Mouse (Mus musculus): ENCODE measurements around the gene Gm17334. TPM values are rescaled to one million over a fixed set of nuclear protein-coding genes. Genes with fewer than 3 reads are reported as not detected.
A peak's percentile ranks its signal among the peaks of the same experiment; 100 is the strongest.

The Gm17334 gene
- total and polyA plus RNA-seq, 3 experiments: not detected

- TF ChIP-seq MAZ (IDR thresholded peaks at IDR 0.05; ENCODE audit: low read depth, low read length) (no peak), POLR2AphosphoS2 (IDR thresholded peaks at IDR 0.05; ENCODE audit: low read length) (no peak), MXI1 (IDR thresholded peaks at IDR 0.05; ENCODE audit: low read depth, low read length) (no peak), ZNF384 (IDR thresholded peaks at IDR 0.05; ENCODE audit: low read depth, low read length) (no peak), MAFK (IDR thresholded peaks at IDR 0.05; ENCODE audit: borderline replicate concordance, low read depth, low read length) (no peak), TAL1 (IDR thresholded peaks at IDR 0.05; ENCODE audit: low read length) (no peak), RCOR1 (IDR thresholded peaks at IDR 0.05; ENCODE audit: low read depth, low read length) (no peak), ZMIZ1 (IDR thresholded peaks at IDR 0.05; ENCODE audit: low read depth, low read length) (no peak), JUND (IDR thresholded peaks at IDR 0.05; ENCODE audit: low read depth, low read length) (no peak), ELF1 (IDR thresholded peaks at IDR 0.05; ENCODE audit: low read depth, low read length) (no peak), ZC3H11A (IDR thresholded peaks at IDR 0.05; ENCODE audit: low read depth, low read length) (no peak), CHD2 (IDR thresholded peaks at IDR 0.05; ENCODE audit: low read length) (no peak), MAX (IDR thresholded peaks at IDR 0.05; ENCODE audit: low read length) (no peak)
- Histone ChIP-seq H3K79me2 (ENCODE audit: control insufficient read depth, insufficient read depth, low read length, poor library complexity) (no peaks in the 10 kb centered on the region), H3K4me3 (ENCODE audit: control insufficient read depth in 1 of 2, insufficient read depth in 1 of 2, low read depth in 2 of 2, low read length in 2 of 2) (no peak overlapping the region), H3K36me3 (ENCODE audit: control insufficient read depth in 1 of 2, insufficient read depth in 2 of 2, low read length in 2 of 2) (peaks cover 0 to 9% of the 10 kb centered on the region in 2 experiments; a peak in 2 of 4 replicates), H3K27ac (ENCODE audit: control insufficient read depth, low read depth, low read length) (no peak overlapping the region), H3K27me3 (ENCODE audit: control insufficient read depth in 1 of 2, insufficient read depth in 2 of 2, low read length in 2 of 2) (peaks cover 0 to 4% of the 10 kb centered on the region in 2 experiments; a peak in 1 of 4 replicates), H3K9me3 (replicated peaks; ENCODE audit: insufficient read depth, low read length) (no peaks in the 10 kb centered on the region), H3K9ac (ENCODE audit: control insufficient read depth, low read depth, low read length, poor library complexity, severe bottlenecking) (no peak overlapping the region), H3K4me1 (ENCODE audit: control insufficient read depth in 1 of 2, insufficient read depth in 2 of 2, low read length in 2 of 2) (peaks cover 7 to 17% of the 10 kb centered on the region in 2 experiments; a peak in 3 of 4 replicates)
- DNase-seq (ENCODE audit: low read depth, low spot score): no peak
Measured at GRCm38 (mm10) chr11:53780262-53780661, 7.3 kb upstream of the Gm17334 start.

DNA sequence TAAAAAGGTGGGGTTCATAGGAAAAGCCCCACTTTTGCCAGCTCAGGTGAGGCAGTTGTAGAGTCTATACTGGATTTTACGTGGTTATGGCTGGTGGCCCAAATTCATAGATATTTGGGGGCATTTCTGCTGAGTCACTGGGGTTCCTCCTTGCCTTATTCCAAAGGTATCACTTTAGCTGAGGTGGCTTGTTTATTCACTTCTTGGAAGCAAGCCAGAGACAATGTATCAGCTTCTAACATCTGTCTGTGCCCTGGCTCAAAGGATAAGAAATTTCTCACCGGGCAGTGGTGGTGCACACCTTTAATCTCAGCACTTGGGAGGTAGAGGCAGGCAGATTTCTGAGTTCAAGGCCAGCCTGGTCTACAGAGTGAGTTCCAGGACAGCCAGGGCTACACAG lies 6.8 kb upstream of the Gm17334 start:
- Histone ChIP-seq H3K9me3 (replicated peaks; ENCODE audit: insufficient read depth, low read length) (no peaks in the 10 kb centered on the region), H3K36me3 (ENCODE audit: control insufficient read depth in 1 of 2, insufficient read depth in 2 of 2, low read length in 2 of 2) (peaks cover 0 to 9% of the 10 kb centered on the region in 2 experiments; a peak in 2 of 4 replicates), H3K79me2 (ENCODE audit: control insufficient read depth, insufficient read depth, low read length, poor library complexity) (no peaks in the 10 kb centered on the region), H3K9ac (ENCODE audit: control insufficient read depth, low read depth, low read length, poor library complexity, severe bottlenecking) (no peak overlapping the region), H3K4me1 (ENCODE audit: control insufficient read depth in 1 of 2, insufficient read depth in 2 of 2, low read length in 2 of 2) (peaks cover 7 to 17% of the 10 kb centered on the region in 2 experiments; a peak in 3 of 4 replicates), H3K27me3 (ENCODE audit: control insufficient read depth in 1 of 2, insufficient read depth in 2 of 2, low read length in 2 of 2) (no peaks in the 10 kb centered on the region; a peak in 1 of 4 replicates), H3K27ac (ENCODE audit: control insufficient read depth, low read depth, low read length) (no peak overlapping the region), H3K4me3 (ENCODE audit: control insufficient read depth in 1 of 2, insufficient read depth in 1 of 2, low read depth in 2 of 2, low read length in 2 of 2) (no peak overlapping the region)
- DNase-seq (ENCODE audit: low read depth, low spot score): peak; percentile 66
- TF ChIP-seq RCOR1 (IDR thresholded peaks at IDR 0.05; ENCODE audit: low read depth, low read length): 0 out of 2 replicates have a peak, but pooled peaks have one; percentile 51
- no peak for TF ChIP-seq CHD1 (IDR thresholded peaks at IDR 0.05; ENCODE audit: low read depth, low read length)
- peak; percentile 42 to 60; a peak in 3 of 4 replicates for TF ChIP-seq EP300 (IDR thresholded peaks at IDR 0.05; ENCODE audit: low read depth in 1 of 2, low read length in 2 of 2)
- TF ChIP-seq TCF12 (IDR thresholded peaks at IDR 0.05; ENCODE audit: low read depth, low read length): peak; percentile 46; the same call in 1 of the 2 replicates
- TF ChIP-seq SMC3 (IDR thresholded peaks at IDR 0.05; ENCODE audit: low read depth, low read length): no peak
- no peak for TF ChIP-seq CTCF (IDR thresholded peaks at IDR 0.05 in 2 of 3, conservative IDR thresholded peaks at IDR 0.05 in 1 of 3; ENCODE audit: control insufficient read depth in 1 of 3, insufficient read depth in 1 of 3, low read depth in 2 of 3, low read length in 3 of 3, poor library complexity in 1 of 3, severe bottlenecking in 1 of 3)
- TF ChIP-seq BHLHE40 (IDR thresholded peaks at IDR 0.05; ENCODE audit: borderline replicate concordance, low read depth, low read length): no peak
- no peak for TF ChIP-seq TBP (IDR thresholded peaks at IDR 0.05; ENCODE audit: low read depth, low read length)
- peak; percentile 60 for TF ChIP-seq GATA1 (IDR thresholded peaks at IDR 0.05; ENCODE audit: low read depth, low read length)
- no peak for TF ChIP-seq MAZ (IDR thresholded peaks at IDR 0.05; ENCODE audit: low read depth, low read length)
- no peak for TF ChIP-seq MXI1 (IDR thresholded peaks at IDR 0.05; ENCODE audit: low read depth, low read length)
- TF ChIP-seq MYB (IDR thresholded peaks at IDR 0.05; ENCODE audit: low read depth, low read length): no peak
- TF ChIP-seq USF2 (IDR thresholded peaks at IDR 0.05; ENCODE audit: borderline replicate concordance in 1 of 2, insufficient read depth in 1 of 2, low read depth in 1 of 2, low read length in 2 of 2): no peak
- peak; percentile 63 for TF ChIP-seq ETS1 (IDR thresholded peaks at IDR 0.05; ENCODE audit: low read depth, low read length)
- no peak for TF ChIP-seq ZNF384 (IDR thresholded peaks at IDR 0.05; ENCODE audit: low read depth, low read length)
- TF ChIP-seq GABPA (IDR thresholded peaks at IDR 0.05; ENCODE audit: low read depth, low read length): peak; percentile 70; the same call in 1 of the 2 replicates
- peak; percentile 55; the same call in 1 of the 2 replicates for TF ChIP-seq MAFK (IDR thresholded peaks at IDR 0.05; ENCODE audit: borderline replicate concordance, low read depth, low read length)
- TF ChIP-seq UBTF (IDR thresholded peaks at IDR 0.05; ENCODE audit: borderline replicate concordance, insufficient read depth, low read depth, low read length): no peak
- TF ChIP-seq TAL1 (IDR thresholded peaks at IDR 0.05; ENCODE audit: low read length): peak; percentile 51; the same call in 1 of the 2 replicates

Data from MEL (cell line).